Mouse (Mus musculus) cerebral cortex, adult 2 months (tissue): ENCODE measurements around the gene Fxyd6.

ENCODE experiments used
- WGBS: fragments of 180-500 bp; shearing (Covaris S2); methylation state at CpG from one replicate; pipeline ENCODE4 v1.1.7; 2018; 5-methylcytosine and 5-hydroxymethylcytosine counted together

Fxyd6 gene

GRCm38 (mm10) chr9:45370117-45370561, at the start of gene Fxyd6:
Fxyd6 (plus strand) TSS chr9:45370185.
- under 1% methylated on average over 28 of the region's 28 CpGs for WGBS

GRCm38 (mm10) chr9:45321465-45321864, 48.5 kb upstream of the Fxyd6 start:
- WGBS: 48% methylated on average over 6 of the region's 6 CpGs

GRCm38 (mm10) chr9:45321946-45322430, 48.0 kb upstream of the Fxyd6 start:
- 81% methylated on average over 4 of the region's 4 CpGs for WGBS

- 95% methylated on average over 9 of the region's 9 CpGs for WGBS
These were observed 43.6 kb upstream of the Fxyd6 start for GRCm38 (mm10) chr9:45326390-45326789.

GRCm38 (mm10) chr9:45328263-45328662, 41.7 kb upstream of the Fxyd6 start:
- 96% methylated on average over 4 of the region's 4 CpGs for WGBS

GRCm38 (mm10) chr9:45329577-45329976, 40.4 kb upstream of the Fxyd6 start:
- 91% methylated on average over 6 of the region's 6 CpGs for WGBS

GRCm38 (mm10) chr9:45337406-45337805, 32.6 kb upstream of the Fxyd6 start:
- 68% methylated on average over 2 of the region's 2 CpGs for WGBS

GRCm38 (mm10) chr9:45343066-45343465, 26.9 kb upstream of the Fxyd6 start:
- 92% methylated on average over 3 of the region's 3 CpGs for WGBS

GRCm38 (mm10) chr9:45345516-45345915, 24.5 kb upstream of the Fxyd6 start:
- 78% methylated on average over 2 of the region's 2 CpGs for WGBS

- WGBS: 57% methylated on average over 6 of the region's 6 CpGs
These were observed 23.7 kb upstream of the Fxyd6 start for GRCm38 (mm10) chr9:45346276-45346675.

GRCm38 (mm10) chr9:45348560-45348959, 21.4 kb upstream of the Fxyd6 start:
- 93% methylated on average over 6 of the region's 6 CpGs for WGBS

- 49% methylated on average over 4 of the region's 4 CpGs for WGBS
These were observed 20.8 kb upstream of the Fxyd6 start for GRCm38 (mm10) chr9:45349181-45349580.

GRCm38 (mm10) chr9:45349851-45350250, 20.1 kb upstream of the Fxyd6 start:
- 75% methylated on average over 5 of the region's 5 CpGs for WGBS

GRCm38 (mm10) chr9:45355192-45355591, 14.8 kb upstream of the Fxyd6 start:
- 90% methylated on average over 2 of the region's 2 CpGs for WGBS

GRCm38 (mm10) chr9:45358356-45358755, 11.6 kb upstream of the Fxyd6 start:
- WGBS: 87% methylated on average over 7 of the region's 7 CpGs

GRCm38 (mm10) chr9:45362051-45362461, 7.9 kb upstream of the Fxyd6 start:
- WGBS: 55% methylated on average over 2 of the region's 2 CpGs

GRCm38 (mm10) chr9:45363639-45364214, 6.3 kb upstream of the Fxyd6 start:
- 68% methylated on average over 7 of the region's 7 CpGs for WGBS

GRCm38 (mm10) chr9:45367716-45368115, 2.3 kb upstream of the Fxyd6 start:
- 34% methylated on average over 8 of the region's 8 CpGs for WGBS

- WGBS: 76% methylated on average over 5 of the region's 5 CpGs
These were observed 1.6 kb upstream of the Fxyd6 start for GRCm38 (mm10) chr9:45368341-45368901.

GRCm38 (mm10) chr9:45370616-45371336, 791 bp downstream of the Fxyd6 start:
- 9% methylated on average over 25 of the region's 25 CpGs for WGBS

- 33% methylated on average over 2 of the region's 2 CpGs for WGBS
These were observed 1.3 kb downstream of the Fxyd6 start for GRCm38 (mm10) chr9:45371337-45371707.

GRCm38 (mm10) chr9:45373896-45374295, 3.9 kb downstream of the Fxyd6 start:
- WGBS: 62% methylated on average over 3 of the region's 3 CpGs

- 81% methylated on average over 6 of the region's 6 CpGs for WGBS
These were observed 5.1 kb downstream of the Fxyd6 start for GRCm38 (mm10) chr9:45374988-45375502.
